Mouse (Mus musculus) midbrain, embryonic 16.5 days (tissue): ENCODE data around the gene Rps15. TPM values are rescaled to one million over a fixed set of nuclear protein-coding genes. Genes with fewer than 3 reads are reported as not detected.

Source experiments
- ATAC-seq: fragments of 200-750 bp; cut with Nextera tagmentation; 2 replicates; pipeline ENCODE4 v1.8.0; 2017; ENCODE audit warnings: moderate TSS enrichment
- H3K27ac ChIP-seq: fragments of 300-500 bp; sonication (generic); 2 replicates; pipeline ENCODE4 v1.5.1; 2014; ENCODE audit warnings: mild to moderate bottlenecking, low read length, mixed read lengths
- H3K27me3 ChIP-seq: fragments of 300-500 bp; sonication (generic); 2 replicates; pipeline ENCODE4 v1.6.1; 2014; ENCODE audit warnings: low read depth, low read length, mixed read lengths; ENCODE audit not compliant: control insufficient read depth, insufficient read depth
- H3K36me3 ChIP-seq: fragments of 300-500 bp; sonication (generic); 2 replicates; pipeline ENCODE4 v1.6.1; 2014; ENCODE audit warnings: mild to moderate bottlenecking, low read length, moderate library complexity, mixed read lengths; ENCODE audit not compliant: control insufficient read depth, insufficient read depth
- H3K4me1 ChIP-seq: fragments of 300-500 bp; sonication (generic); 2 replicates; pipeline ENCODE4 v1.6.1; 2014; ENCODE audit warnings: mild to moderate bottlenecking, low read length, mixed read lengths; ENCODE audit not compliant: control insufficient read depth, insufficient read depth
- H3K4me2 ChIP-seq: fragments of 300-500 bp; sonication (generic); 2 replicates; pipeline ENCODE4 v1.6.1; 2014; ENCODE audit warnings: mild to moderate bottlenecking, low read length, mixed read lengths
- H3K4me3 ChIP-seq: fragments of 300-500 bp; sonication (generic); 2 replicates; pipeline ENCODE4 v1.5.1; 2014; ENCODE audit warnings: low read depth, mild to moderate bottlenecking, low read length, moderate library complexity, mixed read lengths
- H3K9ac ChIP-seq: fragments of 300-500 bp; sonication (generic); 2 replicates; pipeline ENCODE4 v1.6.1; 2014; ENCODE audit warnings: low read depth, low read length, mixed read lengths
- H3K9me3 ChIP-seq: fragments of 300-500 bp; sonication (generic); replicated peaks from 2 replicates; pipeline ENCODE4 v1.6.1; 2014; ENCODE audit warnings: mild to moderate bottlenecking, low read length, mixed read lengths; ENCODE audit not compliant: control insufficient read depth, poor library complexity, severe bottlenecking
- WGBS: fragments of 180-500 bp; shearing (Covaris S2); extraction: QIAGEN DNeasy Blood & Tissue Kit; methylation state at CpG from one replicate; pipeline ENCODE4 v1.1.7; 2014; 5-methylcytosine and 5-hydroxymethylcytosine counted together
- polyA plus RNA-seq: library from polyadenylated mRNA; unstranded; fragments of >200 nt; fragmentation: Nextera tagmentation; extraction: Ambion mirVana; gene quantifications from 2 replicates; pipeline ENCODE4 v1.2.1, GENCODE M21; 2015

Rps15 gene
- polyA plus RNA-seq, 1 experiment from 2014 or later = 465 TPM

DNA sequence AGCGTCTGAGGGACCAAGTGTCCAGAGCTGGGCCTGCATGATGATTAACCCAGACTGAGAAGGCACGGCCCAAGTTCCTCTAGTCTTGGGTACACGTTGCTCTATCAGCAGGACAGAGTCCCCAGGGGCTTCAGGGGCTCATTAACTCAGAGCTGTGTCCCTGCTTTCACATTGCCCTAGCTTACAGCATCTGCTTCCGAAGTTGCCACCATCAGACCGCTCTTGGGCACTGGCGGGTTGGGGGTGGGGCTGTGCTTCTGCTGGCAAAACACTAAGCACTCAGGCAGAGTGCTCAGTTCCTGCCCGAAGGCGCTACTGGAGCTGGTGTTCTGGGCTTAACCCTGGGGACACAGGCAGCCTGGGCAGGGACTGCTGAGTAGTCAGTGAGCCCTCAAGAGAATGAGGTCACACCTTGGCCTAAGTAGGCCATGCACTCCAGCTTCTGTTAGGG is 10.3 kb upstream of the Rps15 start:
- no peak for ATAC-seq
- Histone ChIP-seq H3K36me3 (peaks cover 68% of the 10 kb centered on the region), H3K4me2 (no peak overlapping the region), H3K27ac (no peak overlapping the region), H3K4me3 (no peak overlapping the region), H3K27me3 (no peaks in the 10 kb centered on the region), H3K4me1 (no peaks in the 10 kb centered on the region), H3K9ac (no peak overlapping the region), H3K9me3 (no peaks in the 10 kb centered on the region)
- WGBS = 55% methylated on average over 8 of the region's 8 CpGs

DNA sequence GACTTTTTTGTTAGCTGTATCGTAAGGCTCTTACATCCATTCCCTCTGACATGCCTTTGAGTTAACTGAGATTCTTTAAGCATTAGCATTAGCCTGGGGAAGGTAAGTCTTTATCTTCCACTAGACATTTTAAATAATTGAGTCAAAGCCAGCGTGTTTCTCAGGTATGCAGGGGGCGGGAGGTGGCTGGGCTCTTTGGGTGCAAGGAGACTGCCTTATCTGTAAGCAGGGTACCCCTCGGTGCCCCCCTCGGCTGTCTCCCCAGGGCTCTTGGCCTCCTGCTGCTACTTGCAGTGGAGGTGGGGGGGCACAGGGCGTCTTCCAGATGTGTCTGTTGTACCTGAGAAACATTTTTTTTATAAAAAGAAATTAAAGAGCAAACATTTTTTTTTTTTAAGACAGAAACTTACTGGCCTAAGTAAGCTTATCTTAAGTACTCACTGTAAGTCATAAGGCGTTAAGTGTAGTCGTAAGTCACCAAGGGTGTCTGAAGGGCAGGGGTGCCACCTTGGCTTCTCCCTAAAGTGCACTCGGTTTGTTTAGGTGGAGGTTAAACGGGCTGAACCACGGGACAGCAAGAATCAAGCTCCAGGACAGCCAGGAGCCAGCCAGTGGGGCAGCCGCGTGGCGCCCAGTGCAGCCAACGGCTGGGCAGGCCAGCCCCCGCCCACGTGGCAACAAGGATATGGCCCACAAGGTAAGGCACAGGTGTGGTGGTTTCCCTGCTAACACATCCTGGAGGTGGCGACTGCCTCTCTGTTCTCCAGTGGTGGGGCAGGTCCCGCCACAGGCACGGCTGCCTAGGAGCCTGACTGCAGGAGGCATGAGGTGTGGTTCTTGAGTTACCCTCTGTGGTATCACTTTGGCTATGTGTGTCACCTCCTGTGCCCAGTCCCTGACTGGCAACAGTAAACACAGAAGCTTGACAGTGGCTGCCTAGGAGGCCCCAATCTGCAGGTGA is 9.5 kb upstream of the Rps15 start:
- H3K9ac ChIP-seq = 0 out of 2 replicates have a peak overlapping the region, but pooled peaks have one; percentile 20
- no peaks in the 10 kb centered on the region for H3K27me3 ChIP-seq
- no peak overlapping the region for H3K27ac ChIP-seq
- H3K4me1 ChIP-seq = no peaks in the 10 kb centered on the region
- 93% methylated on average over 20 of the region's 20 CpGs for whole genome bisulfite sequencing
- H3K36me3 ChIP-seq = peaks cover 61% of the 10 kb centered on the region
- no peaks in the 10 kb centered on the region for H3K9me3 ChIP-seq
- no peak overlapping the region for H3K4me2 ChIP-seq
- H3K4me3 ChIP-seq = no peak overlapping the region
- ATAC-seq = no peak

GRCm38 (mm10) chr10:80285222-80286070 is 6.8 kb upstream of the Rps15 start:
- H3K4me3 ChIP-seq = no peak overlapping the region
- no peak overlapping the region for H3K27ac ChIP-seq
- no peaks in the 10 kb centered on the region for H3K27me3 ChIP-seq
- H3K4me1 ChIP-seq = no peaks in the 10 kb centered on the region
- peaks cover 40% of the 10 kb centered on the region for H3K36me3 ChIP-seq
- no peak overlapping the region for H3K9ac ChIP-seq
- no peak overlapping the region for H3K4me2 ChIP-seq
- ATAC-seq = no peak
- 77% methylated on average over 13 of the region's 15 CpGs for WGBS
- H3K9me3 ChIP-seq = no peaks in the 10 kb centered on the region

DNA sequence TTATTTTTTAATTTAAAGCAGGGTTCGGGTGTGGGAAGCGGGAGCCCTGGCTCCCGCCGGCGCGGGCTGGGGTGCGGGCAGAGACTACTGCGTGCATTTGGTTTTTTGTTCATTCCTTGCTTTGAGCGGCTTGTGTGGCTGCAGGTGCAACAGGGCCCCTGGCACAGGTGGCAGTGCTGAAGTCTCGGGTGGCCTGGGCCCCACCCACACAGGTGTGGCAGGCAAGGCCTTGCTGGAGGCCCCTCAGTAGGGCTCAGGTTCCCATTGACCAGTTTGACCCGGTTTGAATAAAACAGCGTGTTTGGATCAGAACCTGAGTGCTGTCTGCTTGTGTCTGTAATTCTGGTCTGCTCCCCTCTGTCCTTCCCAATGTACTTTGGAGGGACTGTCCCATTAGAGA is 4.2 kb upstream of the Rps15 start:
- no peak overlapping the region for H3K27ac ChIP-seq

GRCm38 (mm10) chr10:80288657-80289056 is 3.6 kb upstream of the Rps15 start:
- WGBS = 68% methylated on average over 8 of the region's 8 CpGs
- no peak overlapping the region for H3K9ac ChIP-seq
- peaks cover 25% of the 10 kb centered on the region for H3K36me3 ChIP-seq
- H3K27ac ChIP-seq = no peak overlapping the region
- H3K4me3 ChIP-seq = no peak overlapping the region
- H3K4me1 ChIP-seq = peaks cover 10% of the 10 kb centered on the region
- no peaks in the 10 kb centered on the region for H3K9me3 ChIP-seq
- no peak overlapping the region for H3K4me2 ChIP-seq
- ATAC-seq = no peak
- no peaks in the 10 kb centered on the region for H3K27me3 ChIP-seq

More for the DNA sequence above, 4.2 kb upstream of the Rps15 start:
- H3K4me3 ChIP-seq = no peak overlapping the region
- H3K9ac ChIP-seq = no peak overlapping the region
- H3K36me3 ChIP-seq = peaks cover 31% of the 10 kb centered on the region
- ATAC-seq = no peak
- H3K4me1 ChIP-seq = peaks cover 5% of the 10 kb centered on the region
- no peaks in the 10 kb centered on the region for H3K27me3 ChIP-seq
- no peaks in the 10 kb centered on the region for H3K9me3 ChIP-seq
- WGBS = 93% methylated on average over 12 of the region's 12 CpGs
- no peak overlapping the region for H3K4me2 ChIP-seq

DNA sequence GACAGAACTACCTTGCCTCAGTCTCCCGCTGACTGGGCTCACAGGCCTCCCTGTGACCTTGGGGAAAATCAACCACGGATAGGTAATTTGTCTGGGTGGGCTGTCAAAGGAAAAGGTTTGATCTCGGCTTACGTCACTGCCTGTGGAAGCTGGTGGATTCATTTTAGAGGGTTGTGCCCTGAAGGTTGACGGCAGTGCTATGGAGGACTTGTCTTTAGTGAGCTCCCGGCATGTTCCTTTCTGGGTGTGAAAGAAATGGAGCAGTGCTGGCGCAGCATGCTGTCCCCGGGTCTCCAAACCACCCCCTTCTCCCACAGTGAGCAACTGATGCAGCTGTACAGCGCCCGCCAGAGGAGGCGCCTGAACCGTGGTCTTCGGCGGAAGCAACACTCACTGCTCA is 1.1 kb downstream of the Rps15 start:
- whole genome bisulfite sequencing = 24% methylated on average over 14 of the region's 14 CpGs
- H3K4me1 ChIP-seq = peaks cover 38% of the 10 kb centered on the region

DNA sequence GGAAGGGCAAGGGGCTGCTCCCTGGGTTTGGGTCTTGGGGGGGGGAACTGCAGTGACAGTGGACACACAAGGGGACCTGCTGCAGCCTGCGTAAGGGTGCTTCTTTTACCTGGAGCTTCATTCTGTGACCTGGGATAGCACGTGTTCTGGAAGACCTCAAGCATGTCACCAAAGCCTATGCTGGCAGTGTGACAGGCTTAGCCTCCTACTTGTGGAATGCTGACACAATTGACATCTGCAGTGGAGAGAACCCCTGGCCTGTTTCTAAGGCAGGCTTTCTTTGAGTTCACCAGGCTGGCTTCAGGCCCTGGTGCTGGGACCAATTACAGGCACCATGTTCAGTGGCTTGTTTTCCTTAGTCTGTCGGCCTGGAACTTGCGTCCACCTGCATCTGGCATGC is 2.1 kb downstream of the Rps15 start:
- WGBS = 74% methylated on average over 4 of the region's 4 CpGs
- H3K9me3 ChIP-seq = no peaks in the 10 kb centered on the region
- peaks cover 8% of the 10 kb centered on the region; the same call in 1 of the 2 replicates for H3K36me3 ChIP-seq
- no peak for ATAC-seq
- H3K27ac ChIP-seq = peak overlapping the region; percentile 99; the same call in 1 of the 2 replicates
- H3K27me3 ChIP-seq = no peaks in the 10 kb centered on the region
- H3K4me3 ChIP-seq = no peak overlapping the region
- no peak overlapping the region for H3K9ac ChIP-seq
- H3K4me2 ChIP-seq = no peak overlapping the region
- H3K4me1 ChIP-seq = peaks cover 42% of the 10 kb centered on the region

More for the DNA sequence above, 1.1 kb downstream of the Rps15 start:
- Histone ChIP-seq H3K27me3 (no peaks in the 10 kb centered on the region), H3K4me2 (peak overlapping the region; percentile 98), H3K27ac (no peak overlapping the region), H3K9ac (peak overlapping the region; percentile 88), H3K4me3 (peak overlapping the region; percentile 77), H3K9me3 (no peaks in the 10 kb centered on the region), H3K36me3 (peaks cover 8% of the 10 kb centered on the region; the same call in 1 of the 2 replicates)
- ATAC-seq = no peak

DNA sequence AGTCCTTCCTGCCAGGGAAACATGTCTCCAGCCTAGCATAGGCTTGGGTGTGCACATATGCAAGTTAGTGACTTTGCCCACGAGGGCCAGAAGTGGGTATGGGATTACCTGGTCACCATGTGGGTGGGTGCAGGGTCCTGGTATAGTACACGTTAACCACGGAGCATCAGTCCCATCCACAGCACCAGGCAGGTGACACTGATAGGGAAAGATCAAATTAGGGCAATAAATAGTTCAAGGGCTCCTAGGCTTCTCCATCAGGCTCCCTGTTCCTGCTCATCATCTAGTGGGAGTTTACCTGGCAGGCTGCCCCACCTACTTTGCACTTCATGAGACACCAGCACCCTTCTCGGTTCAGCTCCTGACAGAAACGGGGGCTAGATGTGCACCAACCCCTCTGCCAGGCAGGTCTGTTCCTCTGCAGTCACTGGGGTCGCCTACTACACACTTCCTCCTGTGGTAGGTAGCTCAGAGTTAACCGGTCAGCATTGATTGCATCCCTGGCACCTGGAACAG is 2.6 kb downstream of the Rps15 start:
- H3K9me3 ChIP-seq = no peaks in the 10 kb centered on the region
- H3K36me3 ChIP-seq = peaks cover 8% of the 10 kb centered on the region; the same call in 1 of the 2 replicates
- peak overlapping the region; percentile 99 for H3K27ac ChIP-seq
- no peak for ATAC-seq
- H3K27me3 ChIP-seq = no peaks in the 10 kb centered on the region
- no peak overlapping the region for H3K4me2 ChIP-seq
- no peak overlapping the region; the same call in 1 of the 2 replicates for H3K4me3 ChIP-seq
- no peak overlapping the region for H3K9ac ChIP-seq
- peaks cover 42% of the 10 kb centered on the region for H3K4me1 ChIP-seq
- WGBS = 54% methylated on average over 7 of the region's 7 CpGs
